Mouse (Mus musculus) forebrain, embryonic 16.5 days (tissue): ENCODE measurements around the gene Cyp11a1. TPM values are rescaled to one million over a fixed set of nuclear protein-coding genes. Genes with fewer than 3 reads are reported as not detected.

Experiments used
- polyA plus RNA-seq: library from polyadenylated mRNA; unstranded; fragments of >200 nt; fragmentation: Nextera tagmentation; extraction: Ambion mirVana; gene quantifications from 2 replicates; pipeline ENCODE4 v1.2.1, GENCODE M21; 2015

Cyp11a1 gene
- polyA plus RNA-seq, 1 experiment from 2014 or later, result 0.66 TPM

Other genes with a start within 250 kb of the Cyp11a1 start
- gene Clk3, start 240.6 kb upstream of the Cyp11a1 start, polyA plus RNA-seq, result 88.9 and 97.4 TPM in 2 replicates
- 8.6 and 10.6 TPM in 2 replicates for gene Arid3b, start 169.6 kb upstream of the Cyp11a1 start, polyA plus RNA-seq
- 174 and 175 TPM in 2 replicates for gene Ubl7, start 95.4 kb upstream of the Cyp11a1 start, polyA plus RNA-seq
- 2.5 and 2.6 TPM in 2 replicates for gene Sema7a, start 66.3 kb upstream of the Cyp11a1 start, polyA plus RNA-seq
- gene Stra6, start 57.4 kb downstream of the Cyp11a1 start, polyA plus RNA-seq, result 9.2 and 11.7 TPM in 2 replicates
- 0.51 and 0.79 TPM in 2 replicates for gene Ccdc33, start 112.4 kb downstream of the Cyp11a1 start, polyA plus RNA-seq
- gene Islr, start 197.9 kb downstream of the Cyp11a1 start, polyA plus RNA-seq, result 16.8 and 25.5 TPM in 2 replicates
- 74.4 and 88.4 TPM in 2 replicates for gene Islr2, start 197.9 kb downstream of the Cyp11a1 start, polyA plus RNA-seq
- 7.4 and 8.1 TPM in 2 replicates for gene Pml, start 243.4 kb downstream of the Cyp11a1 start, polyA plus RNA-seq
- 104 and 120 TPM in 2 replicates for gene Stoml1, start 246.8 kb downstream of the Cyp11a1 start, polyA plus RNA-seq